Mouse (Mus musculus) activated CD4-positive, CD25-positive, alpha-beta regulatory T cell, adult 4 months (primary cell): ENCODE results near the gene Manf. TPM values are rescaled to one million over a fixed set of nuclear protein-coding genes. Genes with fewer than 3 reads are reported as not detected.

Experiments used
- polyA plus RNA-seq, 2 experiments: library from polyadenylated mRNA; unstranded; fragments of 100-300 nt; shearing (Covaris generic); gene quantifications; one replicate each; pipeline ENCODE4 v1.2.1; 2017

Gene Manf
- polyA plus RNA-seq, 2 experiments from 2014 or later = 150 to 198 TPM

Other genes with a start within 250 kb of the Manf start
- gene Grm2, start 235.9 kb downstream of the Manf start, polyA plus RNA-seq = under 1 TPM in 1 of 2 experiments, not detected in 1; 0.16 TPM
- gene Tex264, start 206.1 kb downstream of the Manf start, polyA plus RNA-seq = 10 to 100 TPM; 32.2 to 35.0 TPM
- 1 to 10 TPM; 3.4 to 3.7 TPM for gene Rad54l2, start 102.8 kb downstream of the Manf start, polyA plus RNA-seq
- gene Dcaf1, start 70.1 kb downstream of the Manf start, polyA plus RNA-seq = 10 to 100 TPM; 19.8 to 20.4 TPM
- gene Rbm15b, start 4.6 kb downstream of the Manf start, polyA plus RNA-seq = 1 to 10 TPM; 3.2 to 4.4 TPM